Mouse (Mus musculus): ENCODE measurements around the gene Apoc1.

DNA sequence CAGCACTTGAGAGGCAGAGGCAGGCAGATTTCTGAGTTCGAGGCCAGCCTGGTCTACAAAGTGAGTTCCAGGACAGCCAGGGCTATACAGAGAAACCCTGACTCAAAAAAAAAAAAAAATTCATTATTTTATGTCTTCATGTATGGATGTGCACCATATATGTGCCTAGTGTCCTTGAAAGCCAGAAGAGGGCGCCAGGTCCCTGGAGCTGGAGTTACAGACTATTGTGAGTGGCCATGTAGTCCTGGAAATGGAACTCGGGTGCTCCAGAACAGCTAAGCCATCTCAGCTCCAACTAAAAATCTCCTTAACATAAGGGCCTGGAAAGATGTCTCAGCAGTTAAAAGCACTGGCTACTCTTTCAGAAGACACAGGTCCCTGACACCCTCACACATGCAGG is 25.7 kb downstream of the Apoc1 start:
- TF ChIP-seq CTCF (conservative IDR thresholded peaks at IDR 0.05 in 1 of 2, IDR thresholded peaks at IDR 0.05 in 1 of 2; ENCODE audit: low read depth in 2 of 2, low read length in 2 of 2) (peak in 1 of 2 experiments; percentile 42; a peak in 2 of 4 replicates), MXI1 (IDR thresholded peaks at IDR 0.05; ENCODE audit: low read depth, low read length) (no peak), USF2 (conservative IDR thresholded peaks at IDR 0.05; ENCODE audit: low read depth, low read length) (no peak), ZNF384 (IDR thresholded peaks at IDR 0.05; ENCODE audit: low read depth, low read length) (peak; percentile 65), MAX (IDR thresholded peaks at IDR 0.05; ENCODE audit: low read length) (no peak), JUND (conservative IDR thresholded peaks at IDR 0.05; ENCODE audit: low read depth, low read length) (no peak), NRF1 (IDR thresholded peaks at IDR 0.05; ENCODE audit: low read depth, low read length) (no peak), ZC3H11A (IDR thresholded peaks at IDR 0.05; ENCODE audit: low read depth, low read length) (no peak), GABPA (IDR thresholded peaks at IDR 0.05; ENCODE audit: insufficient replicate concordance, low read depth, low read length) (no peak), CHD2 (IDR thresholded peaks at IDR 0.05; ENCODE audit: low read length) (no peak), POLR2AphosphoS2 (IDR thresholded peaks at IDR 0.05; ENCODE audit: low read depth, low read length) (no peak), EP300 (IDR thresholded peaks at IDR 0.05; ENCODE audit: low read length) (no peak), SMC3 (IDR thresholded peaks at IDR 0.05; ENCODE audit: low read depth, low read length) (no peak)

Measured in CH12.LX (cell line).